Mouse (Mus musculus) liver, adult 2 months (tissue): ENCODE data around the gene Tgfbr2. TPM values are rescaled to one million over a fixed set of nuclear protein-coding genes. Genes with fewer than 3 reads are reported as not detected.

Source experiments
- DNase-seq: peaks from one replicate; pipeline ENCODE4 v3.0.0-alpha.2; 2011; ENCODE audit warnings: low read depth, low spot score; ENCODE audit errors: extremely low read depth
- H3K27ac ChIP-seq: fragments of 200-500 bp; replicated peaks from 2 replicates; pipeline ENCODE4 v1.5.1; 2012; ENCODE audit warnings: low read depth, mild to moderate bottlenecking, control low read depth, inconsistent platforms, low read length; ENCODE audit not compliant: insufficient read depth
- H3K27me3 ChIP-seq: fragments of 200-500 bp; 2 replicates; pipeline ENCODE4 v1.6.1; 2012; ENCODE audit warnings: mild to moderate bottlenecking, moderate library complexity, low read length, inconsistent platforms; ENCODE audit not compliant: control insufficient read depth, insufficient read depth
- H3K36me3 ChIP-seq: fragments of 200-500 bp; 2 replicates; pipeline ENCODE4 v1.6.1; 2012; ENCODE audit warnings: low read length, inconsistent platforms; ENCODE audit not compliant: control insufficient read depth, insufficient read depth
- H3K4me1 ChIP-seq: fragments of 200-500 bp; 2 replicates; pipeline ENCODE4 v1.6.1; 2011; ENCODE audit warnings: low read length; ENCODE audit not compliant: control insufficient read depth, insufficient read depth
- H3K4me3 ChIP-seq: fragments of 200-500 bp; 2 replicates; pipeline ENCODE4 v1.5.1; 2011; ENCODE audit warnings: low read depth, mild to moderate bottlenecking, control low read depth, low read length, moderate library complexity; ENCODE audit not compliant: insufficient read depth
- H3K79me2 ChIP-seq: fragments of 200-500 bp; 2 replicates; pipeline ENCODE4 v1.6.1; 2012; ENCODE audit warnings: inconsistent platforms, mild to moderate bottlenecking, low read length, moderate library complexity; ENCODE audit not compliant: control insufficient read depth, insufficient read depth
- H3K9ac ChIP-seq: fragments of 200-500 bp; 2 replicates; pipeline ENCODE4 v1.6.1; 2012; ENCODE audit warnings: low read depth, mild to moderate bottlenecking, control low read depth, inconsistent platforms, low read length
- CTCF ChIP-seq: fragments of 200-500 bp; IDR thresholded peaks from 2 replicates; pipeline ENCODE4 v1.5.1; 2011; ENCODE audit warnings: low read depth, low read length, control low read depth
- POLR2A ChIP-seq: fragments of 200-500 bp; IDR thresholded peaks from 2 replicates; pipeline ENCODE4 v1.6.1; 2011; ENCODE audit warnings: low read length, control low read depth; ENCODE audit not compliant: insufficient read depth; ENCODE audit errors: extremely low read depth
- WGBS: fragments of 180-500 bp; shearing (Covaris S2); methylation state at CpG from one replicate; pipeline ENCODE4 v1.1.7; 2018; 5-methylcytosine and 5-hydroxymethylcytosine counted together
- polyA plus RNA-seq: library from polyadenylated mRNA; depleted of rRNA; stranded (reverse); fragments of >200 nt; gene quantifications from 2 replicates; pipeline ENCODE4 v1.2.3, GENCODE M21; 2012
- total RNA-seq: library from RNA; depleted of rRNA; stranded (reverse); fragments of >200 nt; gene quantifications from 2 replicates; pipeline ENCODE4 v1.2.3, GENCODE M21; 2014

Gene Tgfbr2
- total and polyA plus RNA-seq, 2 experiments = 8.2 to 8.3 TPM

- 87% methylated on average over 7 of the region's 7 CpGs for WGBS
- Histone ChIP-seq H3K27me3 (no peaks in the 10 kb centered on the region), H3K27ac (no peak overlapping the region), H3K36me3 (no peaks in the 10 kb centered on the region), H3K79me2 (no peaks in the 10 kb centered on the region), H3K9ac (no peak overlapping the region), H3K4me1 (peaks cover 9% of the 10 kb centered on the region), H3K4me3 (no peak overlapping the region)
- DNase-seq = no peak
- TF ChIP-seq CTCF = no peak
- TF ChIP-seq POLR2A = no peak
Observed at GRCm38 (mm10) chr9:116192253-116192652, 17.1 kb upstream of the Tgfbr2 start.

DNA sequence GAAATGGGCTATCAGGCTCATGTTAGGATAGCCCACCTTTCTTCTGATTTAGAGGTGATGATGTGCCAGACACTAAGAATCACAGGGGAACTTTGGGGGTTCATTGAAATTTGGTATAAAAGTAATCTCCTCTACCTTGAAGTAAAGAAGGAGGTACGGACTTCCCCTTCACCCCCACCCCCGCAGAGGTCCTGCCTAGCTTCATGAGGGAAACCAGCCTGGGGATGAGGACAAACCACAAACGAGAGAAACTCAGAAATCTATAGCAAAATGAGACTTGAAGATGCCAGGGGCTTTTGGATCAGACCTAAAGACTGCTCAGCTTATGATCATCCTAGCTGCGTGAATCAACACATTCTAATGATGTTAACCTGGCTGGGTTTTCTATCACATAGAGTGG lies 14.7 kb upstream of the Tgfbr2 start:
- TF ChIP-seq POLR2A (no peak), CTCF (no peak)
- Histone ChIP-seq H3K9ac (no peak overlapping the region), H3K27me3 (no peaks in the 10 kb centered on the region), H3K4me1 (peaks cover 16% of the 10 kb centered on the region), H3K36me3 (no peaks in the 10 kb centered on the region), H3K79me2 (no peaks in the 10 kb centered on the region), H3K4me3 (no peak overlapping the region), H3K27ac (no peak overlapping the region)
- DNase-seq = no peak
- WGBS = 90% methylated on average over 4 of the region's 4 CpGs

GRCm38 (mm10) chr9:116188952-116189666 lies 13.9 kb upstream of the Tgfbr2 start:
- Histone ChIP-seq H3K36me3 (no peaks in the 10 kb centered on the region), H3K4me3 (no peak overlapping the region), H3K27me3 (no peaks in the 10 kb centered on the region), H3K79me2 (no peaks in the 10 kb centered on the region), H3K9ac (no peak overlapping the region), H3K4me1 (peaks cover 15% of the 10 kb centered on the region), H3K27ac (no peak overlapping the region)
- DNase-seq = no peak
- TF ChIP-seq POLR2A (no peak), CTCF (no peak)
- 88% methylated on average over 15 of the region's 15 CpGs for WGBS

DNA sequence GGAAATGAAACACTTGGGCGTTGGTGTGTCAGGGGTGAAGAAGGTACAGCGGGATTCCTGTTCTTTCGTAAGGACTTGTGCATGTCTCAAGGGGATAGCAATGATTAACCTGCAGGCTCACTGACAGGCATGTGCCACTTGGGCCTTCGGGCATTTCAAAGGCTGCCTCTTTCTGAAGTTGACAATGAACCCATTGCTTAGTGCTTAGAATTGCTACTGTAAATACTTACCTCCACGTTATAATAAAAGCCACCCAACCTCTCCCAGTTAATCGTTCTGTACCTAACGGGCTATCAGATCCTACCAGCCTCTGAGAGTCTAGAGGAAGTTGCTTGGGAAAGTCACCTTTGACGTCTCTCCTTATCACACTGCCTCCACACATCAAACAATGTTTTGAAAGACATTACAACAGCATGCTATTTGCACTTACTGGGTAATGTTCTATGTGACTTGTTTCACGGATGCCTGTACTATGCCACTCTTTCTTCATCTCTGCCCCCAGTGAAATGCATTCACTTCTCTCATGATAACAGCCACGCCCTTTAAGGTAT lies 12.1 kb upstream of the Tgfbr2 start:
- peaks cover 12% of the 10 kb centered on the region for H3K4me1 ChIP-seq
- 25% methylated on average over 10 of the region's 10 CpGs for WGBS
- TF ChIP-seq CTCF (no peak), POLR2A (no peak)

GRCm38 (mm10) chr9:116184903-116185302 lies 9.7 kb upstream of the Tgfbr2 start:
- no peak for TF ChIP-seq CTCF
- TF ChIP-seq POLR2A = no peak
- DNase-seq = no peak
- Histone ChIP-seq H3K27ac (no peak overlapping the region), H3K9ac (no peak overlapping the region), H3K27me3 (no peaks in the 10 kb centered on the region), H3K36me3 (no peaks in the 10 kb centered on the region), H3K79me2 (no peaks in the 10 kb centered on the region), H3K4me1 (peaks cover 12% of the 10 kb centered on the region), H3K4me3 (no peak overlapping the region)
- WGBS = 86% methylated on average over 5 of the region's 5 CpGs

More for the DNA sequence above, 12.1 kb upstream of the Tgfbr2 start:
- H3K27me3 ChIP-seq = no peaks in the 10 kb centered on the region
- H3K27ac ChIP-seq = no peak overlapping the region; the same call in 1 of the 2 replicates
- no peaks in the 10 kb centered on the region for H3K36me3 ChIP-seq
- no peak overlapping the region for H3K4me3 ChIP-seq
- peak; percentile 70 for DNase-seq
- H3K79me2 ChIP-seq = no peaks in the 10 kb centered on the region
- no peak overlapping the region for H3K9ac ChIP-seq

DNA sequence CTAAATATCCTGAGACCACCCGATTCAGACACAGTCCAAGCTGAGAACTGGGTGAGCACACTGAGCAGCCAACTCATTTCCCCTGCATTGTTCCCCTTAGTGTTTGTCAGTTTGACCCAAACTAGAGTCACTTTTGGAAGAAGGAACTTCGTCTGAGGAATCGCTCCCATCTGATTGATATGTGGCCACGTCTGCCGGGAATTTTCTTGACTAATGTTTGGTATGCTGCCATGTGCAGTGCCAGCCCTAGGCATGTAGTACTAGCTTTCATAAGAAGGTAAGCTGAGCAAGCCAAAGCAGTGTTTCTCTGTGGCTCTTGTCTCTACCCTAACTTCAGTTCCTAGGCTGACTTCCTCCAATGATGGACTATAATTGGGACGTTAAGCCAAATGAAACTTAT lies 7.9 kb upstream of the Tgfbr2 start:
- Histone ChIP-seq H3K4me3 (no peak overlapping the region), H3K4me1 (peaks cover 16% of the 10 kb centered on the region), H3K9ac (no peak overlapping the region), H3K27me3 (no peaks in the 10 kb centered on the region), H3K36me3 (no peaks in the 10 kb centered on the region), H3K79me2 (no peaks in the 10 kb centered on the region), H3K27ac (no peak overlapping the region)
- TF ChIP-seq CTCF (no peak), POLR2A (no peak)
- DNase-seq = no peak
- WGBS = 89% methylated on average over 6 of the region's 6 CpGs
